Mouse (Mus musculus) limb, embryonic 10.5 days (tissue): Measurements from ENCODE around the gene Gnb2. TPM values are rescaled to one million over a fixed set of nuclear protein-coding genes. Genes with fewer than 3 reads are reported as not detected.

ENCODE experiments used
- DNase-seq: peaks from one replicate; pipeline ENCODE4 v3.0.0-alpha.2; 2017; ENCODE audit warnings: low spot score
- H3K27ac ChIP-seq: fragments of 300-500 bp; sonication (generic); 2 replicates; pipeline ENCODE4 v1.5.1; 2016; ENCODE audit warnings: mild to moderate bottlenecking
- H3K27me3 ChIP-seq: fragments of 300-500 bp; sonication (generic); 2 replicates; pipeline ENCODE4 v1.6.1; 2016; ENCODE audit warnings: low read depth, mild to moderate bottlenecking; ENCODE audit not compliant: poor library complexity, severe bottlenecking
- H3K36me3 ChIP-seq: fragments of 300-500 bp; sonication (generic); 2 replicates; pipeline ENCODE4 v1.6.1; 2016; ENCODE audit warnings: mild to moderate bottlenecking, moderate library complexity
- H3K4me1 ChIP-seq: fragments of 300-500 bp; sonication (generic); 2 replicates; pipeline ENCODE4 v1.6.1; 2016
- H3K4me3 ChIP-seq: fragments of 300-500 bp; sonication (generic); 2 replicates; pipeline ENCODE4 v1.5.1; 2016; ENCODE audit warnings: mild to moderate bottlenecking, moderate library complexity
- H3K9me3 ChIP-seq: fragments of 300-500 bp; sonication (generic); replicated peaks from 2 replicates; pipeline ENCODE4 v1.6.1; 2016; ENCODE audit warnings: mild to moderate bottlenecking
- WGBS: fragments of 180-500 bp; shearing (Covaris S2); methylation state at CpG from one replicate; pipeline ENCODE4 v1.1.7; 2016; 5-methylcytosine and 5-hydroxymethylcytosine counted together
- polyA plus RNA-seq: library from polyadenylated mRNA; unstranded; fragments of >200 nt; fragmentation: Nextera tagmentation; extraction: Ambion mirVana; gene quantifications from 2 replicates; pipeline ENCODE4 v1.2.1, GENCODE M21; 2016

Gene Gnb2
- polyA plus RNA-seq, 1 experiment from 2014 or later = 295 TPM

GRCm38 (mm10) chr5:137561556-137561955 is 28.2 kb upstream of the Gnb2 start:
- Histone ChIP-seq H3K36me3 (no peaks in the 10 kb centered on the region), H3K4me1 (no peaks in the 10 kb centered on the region), H3K27me3 (no peaks in the 10 kb centered on the region), H3K27ac (no peak overlapping the region), H3K9me3 (no peaks in the 10 kb centered on the region), H3K4me3 (no peak overlapping the region)
- no peak for DNase-seq
- 71% methylated on average over 6 of the region's 6 CpGs for WGBS

GRCm38 (mm10) chr5:137553898-137554297 is 20.6 kb upstream of the Gnb2 start:
- H3K27ac ChIP-seq = no peak overlapping the region
- H3K9me3 ChIP-seq = no peaks in the 10 kb centered on the region
- DNase-seq = no peak
- peaks cover 19% of the 10 kb centered on the region for H3K27me3 ChIP-seq
- H3K36me3 ChIP-seq = no peaks in the 10 kb centered on the region
- WGBS = 47% methylated on average over 11 of the region's 11 CpGs
- peaks cover 8% of the 10 kb centered on the region; the same call in 1 of the 2 replicates for H3K4me1 ChIP-seq
- peak overlapping the region; percentile 23; the same call in 1 of the 2 replicates for H3K4me3 ChIP-seq

GRCm38 (mm10) chr5:137553411-137553837 is 20.1 kb upstream of the Gnb2 start, which contains the start of gene Actl6b:
Actl6b (plus strand) TSS chr5:137553517.
- Histone ChIP-seq H3K27ac (no peak within 1 kb of the TSS), H3K4me1 (peaks cover 8% of the 10 kb centered on the region; the same call in 1 of the 2 replicates), H3K9me3 (no peaks in the 10 kb centered on the region), H3K27me3 (peaks cover 19% of the 10 kb centered on the region), H3K4me3 (peak within 1 kb of the TSS; percentile 23), H3K36me3 (no peaks in the 10 kb centered on the region)
- DNase-seq = peak; percentile 91
- 2% methylated on average over 37 of the region's 37 CpGs for WGBS

DNA sequence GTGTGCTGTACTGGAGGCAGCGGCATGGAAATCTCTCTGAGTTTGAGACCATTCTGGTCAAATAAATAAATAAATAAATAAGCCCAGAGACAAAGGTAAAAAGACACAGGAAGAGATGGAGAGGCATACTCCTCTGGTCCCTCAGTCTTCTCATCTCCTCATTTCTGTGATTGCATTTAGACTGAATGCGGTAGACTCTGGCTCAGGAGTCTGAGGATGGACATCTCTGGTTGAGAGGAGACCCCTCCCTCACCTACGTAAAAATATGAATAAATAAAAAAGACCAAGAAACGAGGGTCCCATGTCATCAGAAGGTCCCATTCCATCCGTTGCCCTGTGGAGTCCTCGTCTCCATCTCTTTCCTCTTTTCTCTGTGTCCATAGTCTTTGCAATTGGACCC is 19.7 kb upstream of the Gnb2 start:
- peaks cover 19% of the 10 kb centered on the region for H3K27me3 ChIP-seq
- no peak overlapping the region for H3K27ac ChIP-seq
- 30% methylated on average over 6 of the region's 6 CpGs for WGBS

DNA sequence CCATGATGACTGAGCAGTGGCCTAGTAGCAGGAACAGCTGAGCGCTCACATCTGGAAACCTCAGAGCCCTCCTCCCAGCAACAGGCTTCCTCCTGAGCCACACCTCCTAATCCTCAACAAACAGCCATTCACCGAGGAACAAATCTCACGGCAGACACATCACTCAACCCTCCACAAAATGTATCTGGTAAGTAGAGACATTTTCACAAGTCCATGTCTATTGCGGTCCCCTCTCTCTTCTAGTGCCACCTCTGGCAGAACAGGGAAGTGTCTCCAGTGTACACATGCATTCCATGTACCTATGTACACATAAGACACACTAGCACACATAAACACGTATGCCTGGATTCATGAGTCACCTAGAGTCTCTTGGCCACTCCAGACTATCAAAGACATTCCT is 17.8 kb upstream of the Gnb2 start:
- H3K9me3 ChIP-seq = no peaks in the 10 kb centered on the region
- no peaks in the 10 kb centered on the region for H3K36me3 ChIP-seq
- H3K4me1 ChIP-seq = peaks cover 8% of the 10 kb centered on the region; the same call in 1 of the 2 replicates
- no peak for DNase-seq
- WGBS = 81% methylated on average over 5 of the region's 5 CpGs
- H3K27me3 ChIP-seq = peaks cover 19% of the 10 kb centered on the region
- no peak overlapping the region for H3K27ac ChIP-seq
- no peak overlapping the region for H3K4me3 ChIP-seq

More for the DNA sequence above, 19.7 kb upstream of the Gnb2 start:
- DNase-seq = no peak
- peaks cover 8% of the 10 kb centered on the region; the same call in 1 of the 2 replicates for H3K4me1 ChIP-seq
- H3K9me3 ChIP-seq = no peaks in the 10 kb centered on the region
- H3K4me3 ChIP-seq = peak overlapping the region; percentile 23
- H3K36me3 ChIP-seq = no peaks in the 10 kb centered on the region

DNA sequence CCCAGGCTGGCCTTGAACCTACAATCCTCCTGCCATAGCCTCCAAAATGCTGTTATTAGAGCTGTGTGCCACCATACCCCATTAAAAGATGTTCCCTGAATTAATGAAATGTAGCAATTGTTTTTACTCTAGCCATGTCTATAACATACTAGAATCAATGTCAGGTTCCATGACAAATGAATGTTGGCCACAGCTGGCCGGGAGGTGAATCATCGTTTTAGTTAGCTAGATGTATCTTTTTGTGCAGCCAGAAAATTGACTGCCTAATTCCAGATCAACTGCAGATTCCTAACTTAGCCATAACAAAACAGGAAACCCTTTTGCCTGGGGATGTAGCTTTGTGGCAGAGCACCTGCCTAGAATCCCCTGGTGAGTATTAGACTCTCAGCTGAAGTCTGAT is 16.5 kb upstream of the Gnb2 start:
- H3K4me3 ChIP-seq = no peak overlapping the region
- H3K4me1 ChIP-seq = peaks cover 8% of the 10 kb centered on the region; the same call in 1 of the 2 replicates
- no peak for DNase-seq
- no peaks in the 10 kb centered on the region for H3K36me3 ChIP-seq
- H3K27ac ChIP-seq = no peak overlapping the region
- H3K9me3 ChIP-seq = no peaks in the 10 kb centered on the region
- H3K27me3 ChIP-seq = peaks cover 16% of the 10 kb centered on the region
- WGBS = 94% methylated on average over 2 of the region's 2 CpGs

DNA sequence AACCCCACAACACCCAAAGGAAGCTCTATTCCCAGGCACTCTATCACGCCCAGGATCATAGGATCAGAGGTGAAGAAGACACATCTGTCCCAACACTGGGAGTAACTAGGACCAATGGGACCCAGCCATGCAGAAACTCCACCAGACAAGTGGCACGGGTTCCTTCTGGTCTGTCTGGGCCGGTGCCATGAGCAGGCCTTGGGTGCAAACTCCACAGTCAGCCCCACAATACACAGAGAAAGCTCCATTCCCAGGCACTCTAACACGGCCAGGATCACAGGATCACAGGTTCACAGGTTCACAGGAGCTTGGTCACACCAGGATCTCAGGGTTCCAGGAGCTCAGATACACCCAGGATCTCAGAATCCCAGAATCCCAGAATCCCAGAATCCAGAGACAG is 12.3 kb upstream of the Gnb2 start:
- 82% methylated on average over 4 of the region's 4 CpGs for WGBS
- no peaks in the 10 kb centered on the region for H3K4me1 ChIP-seq
- no peaks in the 10 kb centered on the region for H3K9me3 ChIP-seq
- no peak for DNase-seq
- no peak overlapping the region for H3K27ac ChIP-seq
- H3K27me3 ChIP-seq = no peaks in the 10 kb centered on the region
- H3K36me3 ChIP-seq = no peaks in the 10 kb centered on the region
- no peak overlapping the region for H3K4me3 ChIP-seq

DNA sequence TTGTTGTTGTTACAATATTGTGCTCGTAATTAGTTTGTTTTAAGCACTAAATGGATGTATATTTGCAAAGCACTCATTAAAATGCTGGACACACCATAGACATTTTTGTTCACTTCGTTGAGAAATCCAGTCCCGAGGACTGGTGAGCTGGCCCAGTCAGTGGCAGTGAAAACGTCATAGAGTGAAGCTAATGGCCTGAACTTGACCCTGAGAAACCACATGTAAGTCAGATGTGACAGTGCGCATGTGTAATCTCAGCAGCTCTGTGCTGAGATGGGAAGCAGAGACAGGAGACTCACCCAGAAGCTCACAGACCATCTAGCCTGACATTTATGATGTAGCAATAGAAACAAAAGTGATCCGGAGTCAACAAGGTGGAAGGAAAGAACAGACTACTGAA is 11.6 kb upstream of the Gnb2 start:
- no peaks in the 10 kb centered on the region for H3K4me1 ChIP-seq
- no peaks in the 10 kb centered on the region for H3K27me3 ChIP-seq
- no peaks in the 10 kb centered on the region for H3K36me3 ChIP-seq
- no peak overlapping the region for H3K4me3 ChIP-seq
- DNase-seq = no peak
- 69% methylated on average over 6 of the region's 6 CpGs for WGBS
- H3K27ac ChIP-seq = no peak overlapping the region
- no peaks in the 10 kb centered on the region for H3K9me3 ChIP-seq

- DNase-seq = no peak
- H3K4me3 ChIP-seq = no peak overlapping the region
- H3K36me3 ChIP-seq = no peaks in the 10 kb centered on the region
Observed at GRCm38 (mm10) chr5:137541768-137542540, 8.6 kb upstream of the Gnb2 start.

GRCm38 (mm10) chr5:137540991-137541390 is 7.7 kb upstream of the Gnb2 start:
- 74% methylated on average over 6 of the region's 6 CpGs for WGBS
- Histone ChIP-seq H3K27me3 (no peaks in the 10 kb centered on the region), H3K4me3 (no peak overlapping the region), H3K4me1 (no peaks in the 10 kb centered on the region), H3K9me3 (no peaks in the 10 kb centered on the region), H3K27ac (no peak overlapping the region), H3K36me3 (no peaks in the 10 kb centered on the region)
- no peak for DNase-seq

More at GRCm38 (mm10) chr5:137541768-137542540, 8.6 kb upstream of the Gnb2 start:
- 88% methylated on average over 5 of the region's 5 CpGs for WGBS
- Histone ChIP-seq H3K27me3 (no peaks in the 10 kb centered on the region), H3K27ac (no peak overlapping the region), H3K9me3 (no peaks in the 10 kb centered on the region), H3K4me1 (no peaks in the 10 kb centered on the region)

- Histone ChIP-seq H3K36me3 (no peaks in the 10 kb centered on the region), H3K9me3 (no peaks in the 10 kb centered on the region), H3K27me3 (no peaks in the 10 kb centered on the region), H3K27ac (no peak overlapping the region), H3K4me3 (no peak overlapping the region), H3K4me1 (no peaks in the 10 kb centered on the region)
- 83% methylated on average over 7 of the region's 7 CpGs for WGBS
- DNase-seq = no peak
Observed at GRCm38 (mm10) chr5:137539291-137539801, 6.0 kb upstream of the Gnb2 start.

GRCm38 (mm10) chr5:137537461-137537860 is 4.2 kb upstream of the Gnb2 start:
- H3K4me3 ChIP-seq = no peak overlapping the region
- peaks cover 5% of the 10 kb centered on the region for H3K4me1 ChIP-seq
- DNase-seq = no peak
- no peak overlapping the region for H3K27ac ChIP-seq
- no peaks in the 10 kb centered on the region for H3K27me3 ChIP-seq
- no peaks in the 10 kb centered on the region for H3K36me3 ChIP-seq
- H3K9me3 ChIP-seq = no peaks in the 10 kb centered on the region
- 67% methylated on average over 4 of the region's 4 CpGs for whole genome bisulfite sequencing

GRCm38 (mm10) chr5:137535318-137535717 is 2.0 kb upstream of the Gnb2 start:
- Histone ChIP-seq H3K36me3 (0 out of 2 replicates have a peak, but pooled peaks cover 3% of the 10 kb centered on the region), H3K4me1 (peaks cover 26% of the 10 kb centered on the region), H3K27me3 (no peaks in the 10 kb centered on the region), H3K4me3 (no peak overlapping the region), H3K27ac (no peak overlapping the region), H3K9me3 (no peaks in the 10 kb centered on the region)
- DNase-seq = no peak
- 86% methylated on average over 9 of the region's 9 CpGs for WGBS
